Mouse (Mus musculus) Patski (cell line): ENCODE results near the gene Tbata. TPM values are rescaled to one million over a fixed set of nuclear protein-coding genes. Genes with fewer than 3 reads are reported as not detected.

Experiments
- ATAC-seq: fragments of 100-300 bp; one replicate; pipeline ENCODE4 v1.8.0; 2021
- CTCF ChIA-PET: fragments of 350-600 bp; sonication (Branson Sonifier 250); formaldehyde crosslinking; loops from one replicate; lab custom pipeline; 2022; ENCODE audit warnings: inconsistent platforms; lab: Charles Lee
- POLR2A ChIA-PET: fragments of 350-600 bp; sonication (Branson Sonifier 250); formaldehyde crosslinking; loops from one replicate; lab custom pipeline; 2022; ENCODE audit warnings: antibody characterized with exemption, inconsistent platforms; lab: Charles Lee
- DNase-seq: peaks from one replicate; pipeline ENCODE4 v3.0.0-alpha.2; 2011; ENCODE audit warnings: low read depth, low spot score
- H3K27me3 ChIP-seq: fragments of 371-371 bp; one replicate; pipeline ENCODE4 v1.5.1; 2021
- CTCF ChIP-seq: fragments of 100-300 bp; IDR thresholded peaks from one replicate; pipeline ENCODE4 v1.5.1; 2021
- in situ Hi-C: fragments of 300-500 bp; cut with MboI; formaldehyde crosslinking; loops from 3 replicates; pipeline ENCODE4 v1.11.1; 2018; ENCODE audit warnings: low pct_unique_long_range_greater_than_20kb, mixed read lengths
- polyA plus RNA-seq: library from polyadenylated mRNA; unstranded; gene quantifications from one replicate; pipeline ENCODE4 v1.2.3, GENCODE M21; 2021

Tbata gene
- polyA plus RNA-seq, 1 experiment from 2014 or later = not detected

DNA sequence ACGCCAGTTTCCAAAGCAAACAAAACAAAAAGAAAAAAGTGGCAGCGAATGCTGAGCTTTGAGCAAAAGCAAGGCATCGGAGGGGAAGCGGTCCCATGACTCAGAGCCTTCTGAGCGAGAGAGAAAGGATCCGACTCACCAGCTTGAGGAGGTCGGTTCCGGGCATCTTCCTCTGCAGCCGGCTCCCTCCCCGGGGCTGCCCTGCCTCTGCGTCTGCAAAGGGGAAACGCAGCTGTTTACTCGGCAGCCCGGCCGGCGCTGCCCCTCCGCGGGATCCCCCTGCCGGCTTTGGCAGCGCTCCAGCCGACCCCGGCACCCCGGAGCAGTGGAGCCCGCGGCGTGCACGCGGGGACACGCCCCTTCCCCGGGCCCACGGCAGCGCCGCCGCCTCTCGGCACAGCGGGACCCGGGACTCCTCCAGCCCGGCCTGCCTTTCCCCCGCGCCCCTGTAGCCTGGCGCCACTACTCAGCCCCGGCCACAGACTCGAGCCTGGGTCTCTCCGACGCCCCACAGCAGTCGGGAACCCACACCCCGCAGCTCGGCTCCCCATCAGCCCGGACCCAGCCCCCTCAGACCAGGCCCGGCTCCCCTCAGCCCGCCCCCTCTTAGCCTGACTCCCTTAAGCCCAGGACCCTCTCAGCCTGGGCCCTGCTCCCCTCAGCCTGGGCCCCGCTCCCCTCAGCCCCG lies 25.5 kb upstream of the Tbata start:
- no peak for TF ChIP-seq CTCF
- POLR2A ChIA-PET = interaction anchor here (0.9 to 1.6 kb wide), 3 partner anchors 10 to 73 kb away, joined by 3 to 4 read pairs (median 3); no protein-coding TSS in a partner anchor
- DNase-seq (no peak), ATAC-seq (peak; percentile 40)
- CTCF ChIA-PET = interaction anchor here (1.1 kb wide), 1 partner anchor 36 kb away, joined by 3 read pairs; no protein-coding TSS in a partner anchor
- no peaks in the 10 kb centered on the region for H3K27me3 ChIP-seq
- in situ Hi-C loops = no loop called here

DNA sequence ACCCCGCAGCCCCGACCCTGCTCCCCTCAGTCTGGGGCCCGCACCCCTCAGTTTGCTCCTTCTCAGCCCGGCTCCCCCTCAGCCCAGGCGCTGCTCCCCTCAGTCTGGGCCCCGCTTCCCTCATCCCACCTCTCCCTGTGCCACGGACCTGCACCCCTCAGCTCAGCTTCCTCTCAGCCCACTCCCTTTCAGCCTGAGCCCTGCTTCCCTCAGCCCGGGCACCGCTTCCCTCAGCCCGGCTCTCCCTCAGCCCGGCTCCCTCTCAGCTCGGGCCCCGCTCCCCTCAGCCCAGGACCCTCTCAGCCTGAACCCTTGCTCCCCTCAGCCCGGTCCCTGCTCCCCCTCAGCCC lies 25.0 kb upstream of the Tbata start:
- in situ Hi-C loops = no loop called here
- ATAC-seq = peak; percentile 17

DNA sequence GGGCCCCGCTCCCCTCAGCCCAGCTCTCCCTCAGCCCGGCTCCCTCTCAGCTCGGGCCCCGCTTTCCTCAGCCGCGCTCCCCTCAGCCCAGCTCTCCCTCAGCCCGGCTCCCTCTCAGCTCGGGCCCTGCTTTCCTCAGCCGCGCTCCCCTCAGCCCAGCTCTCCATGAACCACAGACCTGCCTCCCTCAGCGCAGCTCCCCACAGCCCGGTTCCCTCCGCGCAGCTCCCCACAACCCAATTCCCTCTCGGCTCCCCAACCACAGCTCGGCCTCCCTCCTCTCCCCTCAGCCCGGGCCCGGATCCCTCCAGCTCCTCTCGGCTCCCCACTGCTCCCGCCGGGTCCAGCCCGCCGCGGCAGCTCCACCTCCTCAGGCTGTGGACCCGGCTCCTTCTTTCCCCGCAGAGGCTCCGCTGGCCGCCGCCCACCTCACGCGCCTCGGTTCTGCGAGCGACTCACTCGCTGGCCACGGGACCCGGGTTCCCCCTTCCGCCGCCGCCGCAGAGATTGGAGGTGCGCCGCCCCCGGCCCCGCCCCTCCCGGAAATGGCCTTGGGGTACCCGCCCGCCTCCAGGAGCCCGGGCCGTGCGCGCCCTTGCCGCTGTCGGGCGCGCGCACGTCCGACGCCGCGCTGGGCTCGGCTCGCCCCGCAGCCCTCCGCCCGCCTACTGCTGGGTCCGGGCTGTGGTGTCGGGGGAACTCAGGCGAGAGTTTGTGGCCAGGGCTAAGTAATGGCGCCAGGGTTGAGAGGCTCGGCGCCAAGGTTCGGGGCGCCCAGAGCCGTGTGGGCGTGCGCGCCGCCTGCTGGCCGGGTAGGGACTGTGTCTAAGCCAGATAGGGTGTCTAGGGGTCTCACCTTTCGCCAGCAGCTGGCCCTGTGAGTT lies 24.4 kb upstream of the Tbata start, which contains the start of gene Sgpl1:
TSS of gene Sgpl1 (minus strand) at position 547 of the 884 bp plus-strand sequence.
- ChIA-PET CTCF (interaction anchor here (1.1 kb wide), 1 partner anchor 14 kb away, joined by 3 read pairs; no protein-coding TSS in a partner anchor), POLR2A (interaction anchor here (0.8 to 1.6 kb wide), 4 partner anchors 12 to 334 kb away, joined by 3 to 4 read pairs (median 4); no protein-coding TSS in a partner anchor)
- ATAC-seq = peak; percentile 70
- no peaks in the 10 kb centered on the region for H3K27me3 ChIP-seq
- peak; percentile 99 for TF ChIP-seq CTCF
- in situ Hi-C loops = no loop called here
- no peak for DNase-seq

More for the DNA sequence above, 25.0 kb upstream of the Tbata start:
- no peak for DNase-seq
- TF ChIP-seq CTCF = no peak
- CTCF ChIA-PET = interaction anchor here (1.1 kb wide), 1 partner anchor 14 kb away, joined by 3 read pairs; no protein-coding TSS in a partner anchor
- POLR2A ChIA-PET = interaction anchor here (0.8 to 1.6 kb wide), 4 partner anchors 11 to 333 kb away, joined by 3 to 4 read pairs (median 4); no protein-coding TSS in a partner anchor
- H3K27me3 ChIP-seq = no peaks in the 10 kb centered on the region

DNA sequence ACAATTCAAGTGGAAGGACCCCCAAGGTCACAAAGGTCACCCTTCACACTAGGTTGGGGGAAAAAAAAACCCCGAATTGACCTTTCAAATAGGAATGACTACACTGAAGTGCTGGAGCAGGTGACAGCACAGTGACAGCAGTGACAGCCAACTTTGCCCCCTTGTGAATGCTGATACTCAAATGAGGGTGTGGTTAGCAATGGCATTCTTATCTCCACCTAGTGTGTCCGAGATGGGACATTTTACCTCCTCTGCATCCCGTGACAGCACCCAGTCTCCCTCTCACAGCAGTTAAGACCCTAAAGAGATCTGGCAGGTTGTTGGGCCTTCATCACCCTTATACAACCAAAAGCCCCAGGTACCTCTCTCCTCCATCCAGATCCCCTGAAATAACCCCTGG lies 22.3 kb upstream of the Tbata start:
- TF ChIP-seq CTCF = no peak
- DNase-seq (no peak), ATAC-seq (no peak)
- ChIA-PET CTCF (no interaction called here), POLR2A (no interaction called here)
- in situ Hi-C loops = no loop called here
- H3K27me3 ChIP-seq = no peaks in the 10 kb centered on the region

DNA sequence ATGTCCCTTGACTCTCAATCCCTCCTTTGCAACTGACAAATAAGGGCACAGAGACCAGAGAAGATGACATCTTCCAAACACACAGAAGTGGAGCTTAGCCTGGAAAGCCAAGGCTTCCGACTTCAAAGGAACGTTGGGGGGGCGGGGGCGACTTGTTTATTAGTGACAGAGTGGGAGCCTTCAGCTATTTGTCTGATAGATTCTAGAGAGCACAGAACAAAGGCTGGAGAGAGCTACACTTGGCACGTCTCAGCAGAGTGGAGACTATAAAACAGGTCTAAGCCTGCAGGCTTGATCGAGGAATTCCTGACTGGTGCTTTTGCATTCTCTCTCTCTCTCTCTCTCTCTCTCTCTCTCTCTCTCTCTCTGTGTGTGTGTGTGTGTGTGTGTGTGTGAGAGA lies 21.1 kb upstream of the Tbata start:
- ChIA-PET CTCF (interaction anchor here (1.1 kb wide), 1 partner anchor 100 kb away, joined by 3 read pairs; no protein-coding TSS in a partner anchor), POLR2A (no interaction called here)
- DNase-seq = no peak
- no peaks in the 10 kb centered on the region for H3K27me3 ChIP-seq
- in situ Hi-C loops = no loop called here
- no peak for TF ChIP-seq CTCF
- ATAC-seq = no peak

DNA sequence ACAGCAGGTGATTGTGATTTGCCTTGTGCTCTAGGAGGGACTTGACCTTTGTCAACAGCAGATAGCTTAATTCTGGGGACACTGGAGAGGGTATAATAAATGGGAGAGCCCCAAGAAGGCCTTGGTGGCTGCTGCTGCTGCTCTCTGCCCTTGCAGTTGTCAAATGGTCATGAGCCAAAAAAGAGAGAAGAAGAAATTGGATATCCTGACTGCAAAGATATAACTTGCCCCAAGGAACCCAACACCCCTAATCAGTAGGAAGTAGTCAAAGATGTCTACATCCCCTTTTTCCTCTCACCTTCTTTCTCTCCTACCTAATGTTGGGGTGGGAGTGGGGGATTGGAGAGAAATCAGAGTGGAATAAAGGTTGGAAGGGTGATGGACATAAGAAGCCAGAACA lies 19.6 kb upstream of the Tbata start:
- POLR2A ChIA-PET = interaction anchor here (1.2 kb wide), 1 partner anchor 10 kb away, joined by 3 read pairs; no protein-coding TSS in a partner anchor

DNA sequence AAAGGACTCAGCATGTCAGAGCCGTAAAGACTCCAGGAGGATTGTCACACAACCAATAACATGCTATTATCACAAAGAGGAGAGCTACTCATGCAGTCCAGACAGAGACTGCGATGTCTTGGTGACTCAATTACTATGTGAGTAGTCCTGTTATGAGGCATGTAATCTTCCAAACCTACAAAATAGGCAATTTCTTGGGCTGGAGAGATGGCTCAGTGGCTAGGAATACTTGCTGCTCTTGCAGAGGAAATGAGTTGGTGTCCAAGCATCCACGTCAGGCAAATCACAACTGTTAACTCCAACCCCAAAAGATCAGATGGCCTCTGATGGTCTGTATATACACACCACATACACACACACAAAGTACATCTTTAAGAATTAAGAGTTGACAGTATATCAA lies 16.1 kb upstream of the Tbata start:
- in situ Hi-C loops = no loop called here
- ATAC-seq (no peak), DNase-seq (no peak)
- H3K27me3 ChIP-seq = no peaks in the 10 kb centered on the region
- ChIA-PET CTCF (interaction anchor here (1.0 kb wide), 1 partner anchor 13 kb away, joined by 4 read pairs; no protein-coding TSS in a partner anchor), POLR2A (no interaction called here)
- no peak for TF ChIP-seq CTCF

More for the DNA sequence above, 19.6 kb upstream of the Tbata start:
- TF ChIP-seq CTCF = no peak
- no peaks in the 10 kb centered on the region for H3K27me3 ChIP-seq
- in situ Hi-C loops = no loop called here
- ATAC-seq (no peak), DNase-seq (no peak)
- CTCF ChIA-PET = no interaction called here

DNA sequence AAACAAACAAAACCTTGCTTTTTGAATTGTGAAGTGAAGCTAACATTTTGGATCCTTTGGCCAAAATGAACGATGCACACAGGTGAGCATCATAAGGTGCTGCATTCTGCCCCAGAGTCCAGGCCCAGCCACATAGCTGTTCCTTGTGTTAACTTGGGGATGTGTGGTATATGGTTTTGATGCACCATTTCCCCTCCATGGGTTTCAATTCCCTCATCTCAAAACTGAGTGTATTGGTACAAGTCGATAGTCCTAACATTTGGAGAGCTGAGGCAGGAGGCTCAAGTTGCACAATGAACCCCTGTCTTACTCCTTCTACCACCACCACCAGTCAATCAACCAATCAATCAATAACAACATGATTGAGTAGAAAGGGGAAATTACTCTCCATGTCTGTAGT lies 15.3 kb upstream of the Tbata start:
- POLR2A ChIA-PET = no interaction called here
- DNase-seq (no peak), ATAC-seq (no peak)
- CTCF ChIA-PET = interaction anchor here (1.0 kb wide), 1 partner anchor 12 kb away, joined by 4 read pairs; no protein-coding TSS in a partner anchor
- TF ChIP-seq CTCF = no peak
- no peaks in the 10 kb centered on the region for H3K27me3 ChIP-seq
- in situ Hi-C loops = no loop called here

DNA sequence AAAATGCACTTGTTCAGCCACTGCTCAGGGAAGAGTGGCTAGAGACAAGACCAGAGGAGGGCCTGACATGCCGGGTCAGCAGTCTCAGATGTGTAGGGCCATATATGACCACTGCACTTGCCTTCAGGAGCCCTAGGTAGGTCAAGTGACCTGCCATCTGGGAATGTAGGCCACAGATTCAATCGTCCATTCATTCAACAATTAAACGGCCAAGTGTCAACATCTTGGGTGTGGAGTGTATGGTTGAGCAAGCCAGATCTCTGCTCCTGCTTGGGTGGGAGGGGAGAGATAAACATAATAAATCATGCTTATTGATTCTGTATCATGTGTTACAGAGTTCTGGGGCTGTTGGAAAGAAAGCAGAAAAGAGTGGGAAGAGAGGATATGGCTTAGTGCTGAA lies 13.2 kb upstream of the Tbata start:
- ChIA-PET POLR2A (no interaction called here), CTCF (no interaction called here)
- ATAC-seq = no peak
- TF ChIP-seq CTCF = no peak
- DNase-seq = no peak
- H3K27me3 ChIP-seq = no peaks in the 10 kb centered on the region
- in situ Hi-C loops = no loop called here

DNA sequence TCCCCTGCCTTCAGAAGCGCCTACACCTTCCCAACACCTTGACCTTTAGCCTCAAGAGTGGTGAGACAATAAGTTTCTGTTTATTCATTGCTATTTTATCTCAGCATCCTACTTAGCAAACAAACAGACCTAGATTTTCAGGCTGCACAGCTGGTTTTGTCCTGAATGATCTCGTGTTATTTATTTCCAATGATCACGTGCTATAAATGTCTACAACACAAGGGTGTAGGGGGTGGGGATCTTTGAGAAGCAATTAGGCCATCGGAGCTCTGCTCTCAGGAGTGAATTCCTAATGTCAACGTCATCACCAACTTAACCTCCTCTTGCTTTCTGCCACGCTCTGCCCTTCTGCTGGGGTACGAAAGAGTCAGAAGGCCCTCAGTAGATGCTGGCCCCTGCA lies 11.7 kb upstream of the Tbata start:
- DNase-seq (no peak), ATAC-seq (no peak)
- ChIA-PET CTCF (no interaction called here), POLR2A (no interaction called here)
- no peaks in the 10 kb centered on the region for H3K27me3 ChIP-seq
- TF ChIP-seq CTCF = no peak
- in situ Hi-C loops = no loop called here
